Mouse (Mus musculus) lung, postnatal 0 days (tissue): ENCODE results near the gene Wapl.

Source experiments
- CTCF ChIP-seq: IDR thresholded peaks from 2 replicates; pipeline ENCODE4 v1.5.1; 2016; ENCODE audit warnings: antibody characterized with exemption, mild to moderate bottlenecking
- EP300 ChIP-seq: IDR thresholded peaks from 2 replicates; pipeline ENCODE4 v1.6.1; 2016; ENCODE audit warnings: antibody characterized with exemption, mild to moderate bottlenecking, control low read depth

- TF ChIP-seq CTCF (no peak), EP300 (no peak)
These were observed 94.6 kb downstream of the Wapl start for GRCm38 (mm10) chr14:34768373-34768772.
